Mouse (Mus musculus): Measurements from ENCODE around the gene Naa20.
A peak's percentile ranks its signal among the peaks of the same experiment; 100 is the strongest.

The Naa20 gene

GRCm38 (mm10) chr2:145901861-145902260, at the start of gene Naa20:
Naa20 (plus strand) TSS chr2:145902099.
- no peak for DNase-seq (ENCODE audit: low spot score)

- DNase-seq (ENCODE audit: low spot score): no peak
These were observed 46.1 kb upstream of the Naa20 start for GRCm38 (mm10) chr2:145855831-145856230.

GRCm38 (mm10) chr2:145857864-145858263, 44.0 kb upstream of the Naa20 start:
- peak; percentile 37 for DNase-seq (ENCODE audit: low spot score)

- peak; percentile 72 for DNase-seq (ENCODE audit: low spot score)
These were observed 42.4 kb upstream of the Naa20 start for GRCm38 (mm10) chr2:145859442-145859931.

- DNase-seq (ENCODE audit: low spot score): peak; percentile 95
These were observed 41.7 kb upstream of the Naa20 start for GRCm38 (mm10) chr2:145859932-145860801.

- DNase-seq (ENCODE audit: low spot score): peak; percentile 12
These were observed 40.4 kb upstream of the Naa20 start for GRCm38 (mm10) chr2:145861193-145862123.

GRCm38 (mm10) chr2:145862206-145862817, 39.6 kb upstream of the Naa20 start:
- no peak for DNase-seq (ENCODE audit: low spot score)

- DNase-seq (ENCODE audit: low spot score): no peak
These were observed 36.6 kb upstream of the Naa20 start for GRCm38 (mm10) chr2:145865344-145865743.

GRCm38 (mm10) chr2:145866238-145866637, 35.7 kb upstream of the Naa20 start:
- no peak for DNase-seq (ENCODE audit: low spot score)

- peak; percentile 35 for DNase-seq (ENCODE audit: low spot score)
These were observed 35.0 kb upstream of the Naa20 start for GRCm38 (mm10) chr2:145866695-145867449.

GRCm38 (mm10) chr2:145871308-145871707, 30.6 kb upstream of the Naa20 start:
- no peak for DNase-seq (ENCODE audit: low spot score)

GRCm38 (mm10) chr2:145872099-145872498, 29.8 kb upstream of the Naa20 start:
- DNase-seq (ENCODE audit: low spot score): no peak

- no peak for DNase-seq (ENCODE audit: low spot score)
These were observed 27.9 kb upstream of the Naa20 start for GRCm38 (mm10) chr2:145873953-145874352.

GRCm38 (mm10) chr2:145874879-145875482, 26.9 kb upstream of the Naa20 start:
- DNase-seq (ENCODE audit: low spot score): no peak

GRCm38 (mm10) chr2:145877191-145877590, 24.7 kb upstream of the Naa20 start:
- no peak for DNase-seq (ENCODE audit: low spot score)

GRCm38 (mm10) chr2:145880887-145881747, 20.8 kb upstream of the Naa20 start:
- DNase-seq (ENCODE audit: low spot score): no peak

- no peak for DNase-seq (ENCODE audit: low spot score)
These were observed 20.0 kb upstream of the Naa20 start for GRCm38 (mm10) chr2:145881932-145882331.

- DNase-seq (ENCODE audit: low spot score): no peak
These were observed 19.5 kb upstream of the Naa20 start for GRCm38 (mm10) chr2:145882398-145882797.

- DNase-seq (ENCODE audit: low spot score): no peak
These were observed 17.6 kb upstream of the Naa20 start for GRCm38 (mm10) chr2:145884036-145884912.

Measured in layer of hippocampus, adult 11-12 months (tissue).